Mouse (Mus musculus): ENCODE results near the gene Mreg. TPM values are rescaled to one million over a fixed set of nuclear protein-coding genes. Genes with fewer than 3 reads are reported as not detected.

Mreg gene
- polyA plus RNA-seq, 2 experiments = 2.9 to 6.4 TPM

GRCm38 (mm10) chr1:72187486-72187885, 24.6 kb downstream of the Mreg start:
- no peak for DNase-seq (ENCODE audit: low read depth in 3 of 3, low spot score in 3 of 3)
- Histone ChIP-seq H3K9ac (replicated peaks) (no peak overlapping the region), H3K4me2 (ENCODE audit: low read depth) (no peak overlapping the region), H3K27me3 (ENCODE audit: control insufficient read depth, insufficient read depth, low read length) (no peaks in the 10 kb centered on the region), H3K4me1 (replicated peaks; ENCODE audit: control insufficient read depth in 2 of 2, insufficient read depth in 2 of 2, low read length in 1 of 2) (no peaks in the 10 kb centered on the region; a peak in 1 of 4 replicates), H3K9me3 (ENCODE audit: control insufficient read depth, low read length) (no peaks in the 10 kb centered on the region), H3K4me3 (ENCODE audit: insufficient read depth in 1 of 2, low read depth in 2 of 2, low read length in 2 of 2) (no peak overlapping the region), H3K27ac (no peak overlapping the region), H3K36me3 (replicated peaks; ENCODE audit: control insufficient read depth, insufficient read depth, low read depth) (no peaks in the 10 kb centered on the region)
- 45% methylated on average over 10 of the region's 10 CpGs for WGBS (ENCODE audit: insufficient replicate concordance)
- no peak for ATAC-seq (ENCODE audit: insufficient read depth)
- TF ChIP-seq EP300 (IDR thresholded peaks at IDR 0.05; ENCODE audit: low read depth) = no peak
- TF ChIP-seq CTCF (IDR thresholded peaks at IDR 0.05; ENCODE audit: low read depth) = no peak

DNA sequence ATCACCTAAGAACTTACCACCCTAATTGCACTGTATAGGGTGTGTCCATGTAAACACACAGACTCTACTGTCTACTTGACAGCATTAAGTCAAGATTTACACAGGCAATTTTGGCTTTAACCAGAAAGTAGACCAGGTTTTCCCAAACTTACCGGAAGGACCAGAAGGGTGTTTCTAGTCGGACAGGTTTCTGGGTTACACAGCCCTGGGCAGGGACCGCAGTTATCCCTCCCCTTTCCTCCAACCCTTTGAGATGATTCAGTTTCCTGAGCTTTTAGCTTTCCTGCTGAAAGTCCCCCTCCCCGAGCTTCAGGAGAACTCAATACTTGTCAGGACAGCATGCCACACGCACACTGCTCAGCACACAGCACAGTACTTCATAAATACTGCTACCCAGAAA, 26.0 kb downstream of the Mreg start:
- Histone ChIP-seq H3K27ac (no peak overlapping the region), H3K4me1 (replicated peaks; ENCODE audit: control insufficient read depth in 2 of 2, insufficient read depth in 2 of 2, low read length in 1 of 2) (no peaks in the 10 kb centered on the region; a peak in 1 of 4 replicates), H3K27me3 (ENCODE audit: control insufficient read depth, insufficient read depth, low read length) (no peaks in the 10 kb centered on the region), H3K36me3 (replicated peaks; ENCODE audit: control insufficient read depth, insufficient read depth, low read depth) (no peaks in the 10 kb centered on the region), H3K4me3 (ENCODE audit: insufficient read depth in 1 of 2, low read depth in 2 of 2, low read length in 2 of 2) (no peak overlapping the region), H3K9ac (replicated peaks) (no peak overlapping the region), H3K4me2 (ENCODE audit: low read depth) (no peak overlapping the region), H3K9me3 (ENCODE audit: control insufficient read depth, low read length) (no peaks in the 10 kb centered on the region)
- 60% methylated on average over 5 of the region's 5 CpGs for WGBS (ENCODE audit: insufficient replicate concordance)
- DNase-seq (ENCODE audit: low read depth in 3 of 3, low spot score in 3 of 3) = no peak
- no peak for TF ChIP-seq EP300 (IDR thresholded peaks at IDR 0.05; ENCODE audit: low read depth)
- TF ChIP-seq CTCF (IDR thresholded peaks at IDR 0.05; ENCODE audit: low read depth) = no peak
- no peak for ATAC-seq (ENCODE audit: insufficient read depth)

DNA sequence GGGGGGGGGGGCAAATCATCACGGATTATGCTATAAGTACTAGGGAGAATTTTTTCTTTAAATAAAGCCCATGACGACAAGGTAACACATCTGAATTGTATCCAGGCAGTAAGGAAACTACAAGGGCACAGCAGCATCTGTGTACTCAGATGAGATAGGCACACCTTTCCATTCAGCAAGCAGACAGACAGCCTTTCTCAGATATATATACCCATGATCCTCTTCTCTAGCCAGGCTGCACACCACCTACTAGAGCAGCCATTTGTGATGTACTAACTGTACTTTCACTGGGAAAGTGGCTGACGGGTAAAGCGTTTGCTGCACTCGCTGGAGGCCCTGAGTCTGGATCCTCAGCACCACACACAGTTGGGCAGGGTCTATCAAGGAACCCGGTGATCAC, 28.6 kb downstream of the Mreg start:
- no peak for ATAC-seq (ENCODE audit: insufficient read depth)
- H3K9me3 ChIP-seq (ENCODE audit: control insufficient read depth, low read length) = no peaks in the 10 kb centered on the region
- TF ChIP-seq CTCF (IDR thresholded peaks at IDR 0.05; ENCODE audit: low read depth) = no peak
- TF ChIP-seq EP300 (IDR thresholded peaks at IDR 0.05; ENCODE audit: low read depth) = no peak
- no peaks in the 10 kb centered on the region; a peak in 1 of 4 replicates for H3K4me1 ChIP-seq (replicated peaks; ENCODE audit: control insufficient read depth in 2 of 2, insufficient read depth in 2 of 2, low read length in 1 of 2)
- no peaks in the 10 kb centered on the region for H3K36me3 ChIP-seq (replicated peaks; ENCODE audit: control insufficient read depth, insufficient read depth, low read depth)
- no peak overlapping the region for H3K4me2 ChIP-seq (ENCODE audit: low read depth)
- H3K4me3 ChIP-seq (ENCODE audit: insufficient read depth in 1 of 2, low read depth in 2 of 2, low read length in 2 of 2) = no peak overlapping the region
- H3K27me3 ChIP-seq (ENCODE audit: control insufficient read depth, insufficient read depth, low read length) = no peaks in the 10 kb centered on the region
- 60% methylated on average over 6 of the region's 6 CpGs for WGBS (ENCODE audit: insufficient replicate concordance)
- no peak for DNase-seq (ENCODE audit: low read depth in 3 of 3, low spot score in 3 of 3)
- H3K27ac ChIP-seq = no peak overlapping the region
- no peak overlapping the region for H3K9ac ChIP-seq (replicated peaks)

- DNase-seq (ENCODE audit: low read depth in 3 of 3, low spot score in 3 of 3) = peak in 1 of 3 experiments; percentile 12
- Histone ChIP-seq H3K9me3 (ENCODE audit: control insufficient read depth, low read length) (no peaks in the 10 kb centered on the region), H3K4me2 (ENCODE audit: low read depth) (peak overlapping the region; percentile 26; the same call in 1 of the 2 replicates), H3K27me3 (ENCODE audit: control insufficient read depth, insufficient read depth, low read length) (no peaks in the 10 kb centered on the region), H3K36me3 (replicated peaks; ENCODE audit: control insufficient read depth, insufficient read depth, low read depth) (no peaks in the 10 kb centered on the region), H3K4me3 (ENCODE audit: insufficient read depth in 1 of 2, low read depth in 2 of 2, low read length in 2 of 2) (no peak overlapping the region), H3K9ac (replicated peaks) (no peak overlapping the region), H3K27ac (no peak overlapping the region), H3K4me1 (replicated peaks; ENCODE audit: control insufficient read depth in 2 of 2, insufficient read depth in 2 of 2, low read length in 1 of 2) (no peaks in the 10 kb centered on the region; a peak in 1 of 4 replicates)
- peak; percentile 63 for ATAC-seq (ENCODE audit: insufficient read depth)
- WGBS (ENCODE audit: insufficient replicate concordance) = 26% methylated on average over 13 of the region's 13 CpGs
- no peak for TF ChIP-seq CTCF (IDR thresholded peaks at IDR 0.05; ENCODE audit: low read depth)
- TF ChIP-seq EP300 (IDR thresholded peaks at IDR 0.05; ENCODE audit: low read depth) = no peak
Measured at GRCm38 (mm10) chr1:72182930-72183499, 29.1 kb downstream of the Mreg start.

GRCm38 (mm10) chr1:72179947-72180346, 32.2 kb downstream of the Mreg start:
- Histone ChIP-seq H3K4me3 (ENCODE audit: insufficient read depth in 1 of 2, low read depth in 2 of 2, low read length in 2 of 2) (no peak overlapping the region), H3K9ac (replicated peaks) (no peak overlapping the region), H3K4me1 (replicated peaks; ENCODE audit: control insufficient read depth in 2 of 2, insufficient read depth in 2 of 2, low read length in 1 of 2) (peaks cover 0 to under 1% of the 10 kb centered on the region in 2 experiments; a peak in 2 of 4 replicates), H3K9me3 (ENCODE audit: control insufficient read depth, low read length) (no peaks in the 10 kb centered on the region), H3K36me3 (replicated peaks; ENCODE audit: control insufficient read depth, insufficient read depth, low read depth) (no peaks in the 10 kb centered on the region), H3K27ac (no peak overlapping the region), H3K27me3 (ENCODE audit: control insufficient read depth, insufficient read depth, low read length) (no peaks in the 10 kb centered on the region), H3K4me2 (ENCODE audit: low read depth) (no peak overlapping the region)
- 71% methylated on average over 7 of the region's 7 CpGs for WGBS (ENCODE audit: insufficient replicate concordance)
- ATAC-seq (ENCODE audit: insufficient read depth) (no peak), DNase-seq (ENCODE audit: low read depth in 3 of 3, low spot score in 3 of 3) (no peak)
- no peak for TF ChIP-seq EP300 (IDR thresholded peaks at IDR 0.05; ENCODE audit: low read depth)
- TF ChIP-seq CTCF (IDR thresholded peaks at IDR 0.05; ENCODE audit: low read depth) = no peak
